Mouse (Mus musculus): Measurements from ENCODE around the gene Gdnf. TPM values are rescaled to one million over a fixed set of nuclear protein-coding genes. Genes with fewer than 3 reads are reported as not detected.

Gdnf gene
- total RNA-seq, 2 experiments from 2014 or later: 0.36 to 0.40 TPM

DNA sequence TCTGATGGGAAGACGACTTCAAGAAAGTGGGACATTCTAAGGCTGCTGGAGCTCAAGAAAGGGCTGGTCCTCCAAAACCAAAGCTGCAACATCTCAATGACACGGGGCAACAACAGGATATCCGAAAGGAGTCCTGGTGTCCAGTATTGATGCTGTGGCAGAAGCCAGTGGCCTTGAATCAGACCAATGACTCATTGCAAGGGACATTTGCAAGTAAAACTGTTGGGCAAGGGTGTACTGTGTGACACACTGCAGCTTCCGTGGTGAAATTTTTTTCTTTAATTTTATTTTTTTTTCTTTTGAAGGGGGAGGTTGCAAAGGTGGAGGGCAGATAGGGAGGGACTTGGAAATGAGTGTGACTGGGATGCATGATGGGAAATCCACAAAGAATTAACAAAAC lies 31.8 kb downstream of the Gdnf start:
- no peak for DNase-seq
- intact Hi-C loops (cut with DNase I): no loop called here

DNA sequence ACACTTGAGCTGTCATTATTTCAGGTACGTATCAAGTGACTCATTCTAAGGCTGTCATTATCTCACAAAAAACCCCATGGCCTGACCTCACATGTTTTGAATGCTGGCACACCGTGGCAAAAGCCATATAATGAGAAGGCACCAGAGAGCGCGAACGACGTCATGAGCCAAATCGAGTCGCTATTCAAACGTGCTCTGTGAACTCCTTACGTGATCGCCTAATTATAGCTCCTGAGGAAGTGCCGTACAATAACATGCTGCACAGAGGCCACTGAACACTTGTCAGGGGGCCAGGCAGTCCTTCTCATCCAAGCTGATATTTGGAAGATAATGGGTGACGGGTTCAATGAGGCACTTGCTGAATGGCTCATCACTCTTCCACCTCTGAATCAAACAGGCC lies 46.8 kb downstream of the Gdnf start:
- intact Hi-C loops (cut with DNase I): no loop called here
- no peak for DNase-seq

- intact Hi-C loops (cut with DNase I): no loop called here
- no peak for DNase-seq
These were observed 48.2 kb downstream of the Gdnf start for GRCm38 (mm10) chr15:7858841-7859240.

DNA sequence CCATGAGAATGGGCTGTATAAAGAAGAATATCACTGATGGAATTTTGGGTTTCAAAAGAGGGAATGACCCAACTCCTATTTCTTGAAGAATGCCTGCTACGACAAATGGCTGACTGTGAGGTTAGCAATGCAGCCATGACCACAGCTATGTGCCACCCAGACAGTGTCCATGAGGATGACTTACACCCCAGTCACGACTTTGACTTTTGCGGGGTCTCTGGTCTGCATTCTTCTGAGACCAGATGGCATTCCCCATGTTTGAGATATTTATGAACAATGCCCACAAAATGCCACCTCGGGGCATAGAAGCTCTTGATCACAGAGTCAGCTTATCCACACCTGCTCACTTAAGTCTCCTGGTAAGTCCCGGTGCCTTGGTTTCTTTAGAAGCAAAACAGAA lies 52.2 kb downstream of the Gdnf start:
- DNase-seq: no peak
- intact Hi-C loops (cut with DNase I): no loop called here

GRCm38 (mm10) chr15:7863328-7863727 lies 52.7 kb downstream of the Gdnf start:
- intact Hi-C loops (cut with DNase I): no loop called here
- no peak for DNase-seq

GRCm38 (mm10) chr15:7865305-7865704 lies 54.7 kb downstream of the Gdnf start:
- DNase-seq: no peak
- intact Hi-C loops (cut with DNase I): no loop called here

- DNase-seq: no peak
- intact Hi-C loops (cut with DNase I): no loop called here
These were observed 61.8 kb downstream of the Gdnf start for GRCm38 (mm10) chr15:7872473-7872872.

DNA sequence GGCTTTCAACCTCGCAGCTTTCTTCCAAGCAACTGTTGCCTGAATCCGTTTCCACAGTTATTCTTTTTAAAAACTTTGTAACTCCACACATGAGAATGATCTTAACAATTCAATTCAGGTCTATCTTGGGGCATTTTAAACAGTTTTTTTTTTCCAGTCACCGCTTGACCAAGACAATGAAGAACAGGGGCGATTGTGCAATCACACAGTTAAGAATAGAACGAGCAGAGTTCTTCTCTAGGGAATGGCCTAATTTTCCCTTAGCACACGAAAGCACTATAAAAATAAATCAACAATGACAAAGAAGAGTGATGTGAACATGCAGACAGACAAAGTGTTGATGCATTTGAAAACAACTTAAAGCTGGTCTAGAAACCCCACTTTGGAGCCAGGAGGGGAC lies 65.2 kb downstream of the Gdnf start:
- DNase-seq: no peak
- intact Hi-C loops (cut with DNase I): no loop called here

DNA sequence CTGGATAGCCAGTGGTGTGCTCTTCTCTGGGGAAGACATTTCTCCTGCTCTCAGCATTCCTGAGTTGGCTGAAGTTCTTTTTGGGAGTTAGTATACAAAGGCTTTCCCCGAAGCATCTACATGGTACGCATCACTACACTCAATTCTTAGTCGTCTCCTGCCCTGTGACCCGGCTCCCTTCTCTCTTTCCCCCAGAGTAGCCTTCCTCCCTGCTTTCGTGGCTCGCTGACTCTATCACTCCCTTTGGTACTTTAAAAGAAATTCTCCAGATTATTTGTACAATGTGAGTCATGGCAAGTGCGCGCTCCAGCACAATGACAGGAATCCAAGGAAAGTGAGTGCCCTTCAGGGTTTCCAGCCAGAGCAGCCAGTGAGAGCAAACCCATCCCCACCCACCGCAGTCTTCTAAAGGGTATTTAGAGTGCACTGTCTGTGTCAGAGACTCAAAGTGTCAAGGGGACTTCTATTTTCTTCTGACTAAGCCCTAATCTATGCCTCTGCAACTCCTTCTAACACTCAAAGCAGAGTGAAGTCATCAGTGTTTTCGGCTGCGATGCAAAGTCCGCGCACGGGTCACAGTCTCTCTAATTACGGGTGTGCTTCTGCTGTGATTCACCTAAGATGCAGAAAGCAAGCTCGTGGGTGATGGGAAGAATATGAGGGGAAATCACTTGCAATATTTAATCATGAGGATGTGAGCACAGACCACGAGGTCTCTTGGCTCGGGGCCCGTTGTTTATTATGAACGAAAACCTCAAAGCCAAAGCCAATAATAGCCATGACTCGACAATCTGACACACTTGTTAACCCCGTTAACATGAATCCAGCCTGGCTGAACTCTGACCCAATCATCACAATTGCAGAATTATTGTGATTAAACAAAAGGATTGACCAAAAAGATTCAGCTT lies 67.2 kb downstream of the Gdnf start:
- peak; percentile 32 for DNase-seq
- intact Hi-C loops (cut with DNase I): no loop called here

- DNase-seq: no peak
- intact Hi-C loops (cut with DNase I): no loop called here
These were observed 68.2 kb downstream of the Gdnf start for GRCm38 (mm10) chr15:7878861-7879260.

GRCm38 (mm10) chr15:7879956-7880355 lies 69.3 kb downstream of the Gdnf start:
- intact Hi-C loops (cut with DNase I): no loop called here
- DNase-seq: peak; percentile 31

DNA sequence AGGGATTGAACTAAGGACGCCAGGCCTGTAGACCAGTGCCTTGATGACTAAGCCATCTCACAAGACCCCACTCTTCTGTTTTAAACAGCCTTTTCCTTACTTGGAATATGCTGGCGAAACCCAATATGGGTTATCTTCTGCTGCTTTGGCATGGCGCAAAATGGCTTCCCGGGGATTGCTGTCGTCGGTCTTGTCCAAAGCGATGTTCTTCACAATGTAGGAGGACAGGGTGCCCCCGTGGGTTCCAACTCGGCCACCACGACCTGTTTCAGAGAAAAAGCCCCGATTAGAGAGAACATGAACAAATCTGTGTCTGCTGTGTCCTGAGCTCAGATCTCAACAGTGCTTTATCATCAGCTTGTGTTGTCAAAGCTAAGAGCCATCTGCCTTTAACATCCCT lies 73.5 kb downstream of the Gdnf start:
- intact Hi-C loops (cut with DNase I): no loop called here
- DNase-seq: no peak

DNA sequence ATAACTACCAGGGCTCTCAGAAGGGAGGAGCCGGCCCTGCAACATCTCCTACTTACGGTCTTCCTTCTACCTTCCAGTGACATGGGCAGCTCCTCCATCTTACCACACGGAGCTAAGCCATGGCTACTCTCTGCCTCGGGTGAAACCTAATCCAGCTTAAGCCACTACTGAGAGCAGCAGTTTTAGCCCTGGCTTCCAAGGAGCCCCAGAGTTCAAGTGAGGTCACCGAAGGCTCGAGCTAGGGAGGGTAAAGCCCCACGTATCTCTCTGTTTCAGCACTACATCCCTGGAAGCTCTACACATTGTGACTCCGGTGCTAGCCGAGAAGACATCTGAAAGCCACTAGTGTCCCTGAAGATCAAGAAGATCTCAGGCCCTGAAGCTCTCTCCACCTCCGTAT lies 74.5 kb downstream of the Gdnf start:
- DNase-seq: no peak
- intact Hi-C loops (cut with DNase I): no loop called here

- DNase-seq: no peak
- intact Hi-C loops (cut with DNase I): no loop called here
These were observed 75.9 kb downstream of the Gdnf start for GRCm38 (mm10) chr15:7886591-7886990.
